Comparison of ENCODE assay signal across 24 mouse cellular contexts in genomic region chr19:26759295-26759694, GRCm38 (mm10).
DNase-seq lines count a peak whose midpoint lies in the region; ATAC-seq and TF ChIP-seq lines count a peak whose summit lies in the region.
"Had no signal": no experiment of that assay in that cellular context is flagged by ENCODE, and none has a peak within 500 bp of the region (broad histone marks: within the 10 kb centered on the region; RNA-seq: fewer than 3 reads in every experiment).

No protein-coding gene starts in this region.

- WGBS in embryonic facial prominence, embryonic 15.5 days: 72% methylated on average over 13 of the region's 13 CpGs
- 85% methylated on average over 13 of the region's 13 CpGs for WGBS in embryonic facial prominence, embryonic 10.5 days
- 67% methylated on average over 13 of the region's 13 CpGs for WGBS in heart, embryonic 12.5 days
- 72% methylated on average over 13 of the region's 13 CpGs for WGBS in kidney, embryonic 15.5 days

- no peak overlapping the region for H3K9ac ChIP-seq in embryonic facial prominence, embryonic 15.5 days
- H3K9ac ChIP-seq in heart, embryonic 12.5 days: no peak overlapping the region
- no peak overlapping the region for H3K9ac ChIP-seq in kidney, embryonic 15.5 days
- H3K9ac ChIP-seq in CH12.LX (ENCODE audit: insufficient read depth, low read depth): no peak overlapping the region
- H3K9ac ChIP-seq: embryonic facial prominence, embryonic 12.5 days; forebrain, embryonic 13.5 days; limb, embryonic 12.5 days; liver, postnatal 0 days; midbrain, embryonic 12.5 days had no signal

- 0 out of 2 replicates have a peak overlapping the region, but pooled peaks have one; percentile 34 for H3K27ac ChIP-seq in embryonic facial prominence, embryonic 15.5 days (replicated peaks)
- no peak overlapping the region for H3K27ac ChIP-seq in embryonic facial prominence, embryonic 10.5 days (replicated peaks)
- 0 out of 2 replicates have a peak overlapping the region, but pooled peaks have one; percentile 39 for H3K27ac ChIP-seq in heart, embryonic 12.5 days (ENCODE audit: poor library complexity, severe bottlenecking)
- peak overlapping the region; percentile 77 for H3K27ac ChIP-seq in kidney, embryonic 15.5 days
- H3K27ac ChIP-seq in CH12.LX (ENCODE audit: insufficient read depth, low read depth): no peak overlapping the region
- H3K27ac ChIP-seq: hindbrain, postnatal 0 days; limb, embryonic 12.5 days; midbrain, embryonic 12.5 days had no signal

- dilution Hi-C loops in CH12.LX (cut with MboI; ENCODE audit: extremely low pct_ligation_motif_present, extremely low pct_unique_long_range_greater_than_20kb, low sequenced_read_pairs): no loop called here

- TF ChIP-seq CTCF in CH12.LX (conservative IDR thresholded peaks at IDR 0.05 in 1 of 2, IDR thresholded peaks at IDR 0.05 in 1 of 2; ENCODE audit: low read depth in 2 of 2, low read length in 2 of 2): no peak

- peaks cover 8% of the 10 kb centered on the region; the same call in 1 of the 2 replicates for H3K4me1 ChIP-seq in embryonic facial prominence, embryonic 15.5 days
- peaks cover 11% of the 10 kb centered on the region for H3K4me1 ChIP-seq in embryonic facial prominence, embryonic 10.5 days
- H3K4me1 ChIP-seq in heart, embryonic 12.5 days (replicated peaks): peaks cover 35% of the 10 kb centered on the region
- peaks cover 20% of the 10 kb centered on the region for H3K4me1 ChIP-seq in kidney, embryonic 15.5 days
- H3K4me1 ChIP-seq in CH12.LX (ENCODE audit: control insufficient read depth in 1 of 2, insufficient read depth in 2 of 2): peaks cover 8 to 24% of the 10 kb centered on the region in 2 experiments

- H3K4me3 ChIP-seq in embryonic facial prominence, embryonic 15.5 days (replicated peaks): no peak overlapping the region
- H3K4me3 ChIP-seq in embryonic facial prominence, embryonic 10.5 days: no peak overlapping the region
- H3K4me3 ChIP-seq in heart, embryonic 12.5 days: no peak overlapping the region
- H3K4me3 ChIP-seq in kidney, embryonic 15.5 days (replicated peaks): no peak overlapping the region
- no peak overlapping the region for H3K4me3 ChIP-seq in CH12.LX (replicated peaks in 1 of 3; ENCODE audit: low read depth in 2 of 3, low read length in 2 of 3, poor library complexity in 1 of 3)
- H3K4me3 ChIP-seq: embryonic facial prominence, embryonic 12.5 days; erythroblast, embryonic 14.5 days; forebrain, embryonic 13.5 days; limb, embryonic 12.5 days; midbrain, embryonic 12.5 days had no signal

- H3K27me3 ChIP-seq in embryonic facial prominence, embryonic 15.5 days: no peaks in the 10 kb centered on the region
- H3K27me3 ChIP-seq in embryonic facial prominence, embryonic 10.5 days (replicated peaks; ENCODE audit: low read depth, poor library complexity, severe bottlenecking): no peaks in the 10 kb centered on the region
- H3K27me3 ChIP-seq in heart, embryonic 12.5 days (replicated peaks): no peaks in the 10 kb centered on the region
- no peaks in the 10 kb centered on the region for H3K27me3 ChIP-seq in kidney, embryonic 15.5 days
- H3K27me3 ChIP-seq in CH12.LX (replicated peaks): no peaks in the 10 kb centered on the region
- H3K27me3 ChIP-seq: embryonic facial prominence, embryonic 12.5 days; forebrain, embryonic 13.5 days; limb, embryonic 12.5 days; midbrain, embryonic 12.5 days had no signal

- H3K36me3 ChIP-seq in embryonic facial prominence, embryonic 15.5 days: peaks cover 28% of the 10 kb centered on the region; the same call in 1 of the 2 replicates
- H3K36me3 ChIP-seq in embryonic facial prominence, embryonic 10.5 days (replicated peaks): peaks cover 39% of the 10 kb centered on the region
- H3K36me3 ChIP-seq in heart, embryonic 12.5 days: no peaks in the 10 kb centered on the region
- peaks cover 10% of the 10 kb centered on the region for H3K36me3 ChIP-seq in kidney, embryonic 15.5 days
- peaks cover 13 to 87% of the 10 kb centered on the region in 2 experiments for H3K36me3 ChIP-seq in CH12.LX (replicated peaks in 1 of 2; ENCODE audit: control insufficient read depth in 1 of 2, insufficient read depth in 1 of 2, low read length in 1 of 2)

- no peak overlapping the region for H3K4me2 ChIP-seq in embryonic facial prominence, embryonic 15.5 days (replicated peaks)
- H3K4me2 ChIP-seq in heart, embryonic 12.5 days: no peak overlapping the region
- H3K4me2 ChIP-seq in kidney, embryonic 15.5 days: no peak overlapping the region
- H3K4me2 ChIP-seq in CH12.LX (ENCODE audit: insufficient read depth, low read depth, poor library complexity, severe bottlenecking): no peak overlapping the region
- H3K4me2 ChIP-seq: embryonic facial prominence, embryonic 12.5 days; forebrain, embryonic 13.5 days; limb, embryonic 12.5 days; liver, embryonic 11.5 days; midbrain, embryonic 12.5 days had no signal

- no peak for ATAC-seq in embryonic facial prominence, embryonic 15.5 days (ENCODE audit: insufficient number of reproducible peaks, low FRiP score, low TSS enrichment, low read depth)
- no peak for ATAC-seq in heart, embryonic 12.5 days (ENCODE audit: insufficient number of reproducible peaks, low FRiP score)
- no peak for ATAC-seq in kidney, embryonic 15.5 days (replicated peaks; ENCODE audit: low FRiP score)
- ATAC-seq: forebrain, embryonic 13.5 days; hindbrain, postnatal 0 days; intestine, postnatal 0 days; liver, postnatal 0 days had no signal

- H3K9me3 ChIP-seq in embryonic facial prominence, embryonic 15.5 days (replicated peaks): no peaks in the 10 kb centered on the region
- no peaks in the 10 kb centered on the region for H3K9me3 ChIP-seq in embryonic facial prominence, embryonic 10.5 days
- no peaks in the 10 kb centered on the region for H3K9me3 ChIP-seq in heart, embryonic 12.5 days (replicated peaks)
- no peaks in the 10 kb centered on the region for H3K9me3 ChIP-seq in kidney, embryonic 15.5 days (replicated peaks)
- H3K9me3 ChIP-seq in CH12.LX (replicated peaks; ENCODE audit: low read length): no peaks in the 10 kb centered on the region
- H3K9me3 ChIP-seq: embryonic facial prominence, embryonic 12.5 days; forebrain, embryonic 13.5 days; limb, embryonic 12.5 days; midbrain, embryonic 12.5 days had no signal

- in situ Hi-C loops in CH12.LX (cut with MboI; ENCODE audit: low pct_ligation_motif_present, low pct_unique_long_range_greater_than_20kb, low sequenced_read_pairs): no loop called here

- no peak for TF ChIP-seq RAD21 in CH12.LX (IDR thresholded peaks at IDR 0.05; ENCODE audit: low read depth, low read length)

- DNase-seq in embryonic facial prominence, embryonic 10.5 days (ENCODE audit: low spot score): no peak
- no peak for DNase-seq in heart, adult 8-10 months (ENCODE audit: low spot score)
- no peak for DNase-seq in kidney, postnatal 36 days
- peak; percentile 31 for DNase-seq in CH12.LX (ENCODE audit: extremely low read depth)
- DNase-seq in ovary, postnatal 10 days (ENCODE audit: low spot score): no peak
- DNase-seq: adrenal gland, postnatal 36 days; cerebellum, adult 11 months; cerebellum, postnatal 10 days; gastrocnemius, postnatal 14 days; liver, postnatal 0 days; lung, postnatal 10 days; thymus, adult 18-20 months; thymus, postnatal 36 days had no signal

- 0 out of 2 replicates have a peak, but pooled peaks have one; percentile 10 for TF ChIP-seq EP300 in CH12.LX (IDR thresholded peaks at IDR 0.05; ENCODE audit: low read length)

- no peak for TF ChIP-seq POLR2A in CH12.LX (IDR thresholded peaks at IDR 0.05; ENCODE audit: low read depth, low read length)

- no peaks in the 10 kb centered on the region for H3K79me2 ChIP-seq in CH12.LX (replicated peaks; ENCODE audit: control insufficient read depth, extremely low read depth, insufficient read depth, poor library complexity, severe bottlenecking)

TF ChIP-seq in CH12.LX, 34 proteins besides CTCF, POLR2A, EP300 and RAD21 (continues in another document):
- 0 out of 2 replicates have a peak, but pooled peaks have one; percentile 5 for TF ChIP-seq ELF1 (IDR thresholded peaks at IDR 0.05; ENCODE audit: low read depth, low read length)
- no peak for TF ChIP-seq MXI1 (IDR thresholded peaks at IDR 0.05; ENCODE audit: low read depth, low read length)
- peak; percentile 80 for TF ChIP-seq ETS1 (conservative IDR thresholded peaks at IDR 0.05; ENCODE audit: low read depth, low read length)
- no peak for TF ChIP-seq SMC3 (IDR thresholded peaks at IDR 0.05; ENCODE audit: low read depth, low read length)
- no peak for TF ChIP-seq ZC3H11A (IDR thresholded peaks at IDR 0.05; ENCODE audit: low read depth, low read length)
- no peak for TF ChIP-seq ZKSCAN1 (IDR thresholded peaks at IDR 0.05; ENCODE audit: borderline replicate concordance, low read depth, low read length)
- TF ChIP-seq RCOR1 (conservative IDR thresholded peaks at IDR 0.05; ENCODE audit: low read depth, low read length): no peak
- TF ChIP-seq MEF2A (IDR thresholded peaks at IDR 0.05; ENCODE audit: borderline replicate concordance, low read depth, low read length): no peak; the same call in 1 of the 2 replicates
- TF ChIP-seq BHLHE40 (IDR thresholded peaks at IDR 0.05; ENCODE audit: low read depth, low read length): peak; percentile 99
- TF ChIP-seq UBTF (IDR thresholded peaks at IDR 0.05; ENCODE audit: low read depth, low read length): no peak
- TF ChIP-seq MYC (IDR thresholded peaks at IDR 0.05; ENCODE audit: low read depth, low read length): peak; percentile 32; the same call in 1 of the 2 replicates
- no peak for TF ChIP-seq NELFE (IDR thresholded peaks at IDR 0.05; ENCODE audit: low read depth, low read length)
- TF ChIP-seq JUN (IDR thresholded peaks at IDR 0.05; ENCODE audit: insufficient read depth, low read depth, low read length): no peak
- TF ChIP-seq CHD2 (IDR thresholded peaks at IDR 0.05; ENCODE audit: low read length): no peak
- no peak for TF ChIP-seq E2F4 (IDR thresholded peaks at IDR 0.05; ENCODE audit: insufficient replicate concordance, low read depth, low read length)
- no peak for TF ChIP-seq TBP (conservative IDR thresholded peaks at IDR 0.05; ENCODE audit: low read depth, low read length)
- no peak for TF ChIP-seq ZNF384 (IDR thresholded peaks at IDR 0.05; ENCODE audit: low read depth, low read length)
- TF ChIP-seq PAX5 (IDR thresholded peaks at IDR 0.05; ENCODE audit: low read length): no peak
- no peak for TF ChIP-seq ZMIZ1 (IDR thresholded peaks at IDR 0.05; ENCODE audit: low read depth, low read length)
- TF ChIP-seq JUND (conservative IDR thresholded peaks at IDR 0.05; ENCODE audit: low read depth, low read length): no peak
- no peak for TF ChIP-seq KAT2A (IDR thresholded peaks at IDR 0.05; ENCODE audit: insufficient replicate concordance, low read length)
- TF ChIP-seq NRF1 (IDR thresholded peaks at IDR 0.05; ENCODE audit: low read depth, low read length): no peak
- no peak; the same call in 1 of the 2 replicates for TF ChIP-seq MAX (IDR thresholded peaks at IDR 0.05; ENCODE audit: low read length)
- no peak for TF ChIP-seq CHD1 (IDR thresholded peaks at IDR 0.05; ENCODE audit: low read depth, low read length)
- TF ChIP-seq MAFK (IDR thresholded peaks at IDR 0.05; ENCODE audit: insufficient replicate concordance, low read length): no peak
- no peak for TF ChIP-seq USF1 (IDR thresholded peaks at IDR 0.05; ENCODE audit: low read depth, low read length)

Comparison
In these comparisons a context has a peak if more than half of its experiments do, and no peak if none do; other contexts are left out.
1. H3K27ac ChIP-seq: peak in embryonic facial prominence, embryonic 15.5 days (single experiment), heart, embryonic 12.5 days (single experiment) and kidney, embryonic 15.5 days (single experiment); none in embryonic facial prominence, embryonic 10.5 days (single experiment) and CH12.LX (single experiment).